Mouse (Mus musculus) neutrophil, adult 65 days (primary cell): ENCODE results near the gene Ceacam19. TPM values are rescaled to one million over a fixed set of nuclear protein-coding genes. Genes with fewer than 3 reads are reported as not detected.

Experiments
- total RNA-seq: library from RNA; stranded (reverse); gene quantifications from 2 replicates; pipeline ENCODE4 v1.2.4, GENCODE M21; 2023

Gene Ceacam19
- 0.23 TPM in 1 of 2 replicates, not detected in the other for total RNA-seq

GRCm38 (mm10) chr7:19887849-19888248 is at the start of gene Ceacam19:
TSS of gene Ceacam19 (minus strand) at chr7:19887965.

DNA sequence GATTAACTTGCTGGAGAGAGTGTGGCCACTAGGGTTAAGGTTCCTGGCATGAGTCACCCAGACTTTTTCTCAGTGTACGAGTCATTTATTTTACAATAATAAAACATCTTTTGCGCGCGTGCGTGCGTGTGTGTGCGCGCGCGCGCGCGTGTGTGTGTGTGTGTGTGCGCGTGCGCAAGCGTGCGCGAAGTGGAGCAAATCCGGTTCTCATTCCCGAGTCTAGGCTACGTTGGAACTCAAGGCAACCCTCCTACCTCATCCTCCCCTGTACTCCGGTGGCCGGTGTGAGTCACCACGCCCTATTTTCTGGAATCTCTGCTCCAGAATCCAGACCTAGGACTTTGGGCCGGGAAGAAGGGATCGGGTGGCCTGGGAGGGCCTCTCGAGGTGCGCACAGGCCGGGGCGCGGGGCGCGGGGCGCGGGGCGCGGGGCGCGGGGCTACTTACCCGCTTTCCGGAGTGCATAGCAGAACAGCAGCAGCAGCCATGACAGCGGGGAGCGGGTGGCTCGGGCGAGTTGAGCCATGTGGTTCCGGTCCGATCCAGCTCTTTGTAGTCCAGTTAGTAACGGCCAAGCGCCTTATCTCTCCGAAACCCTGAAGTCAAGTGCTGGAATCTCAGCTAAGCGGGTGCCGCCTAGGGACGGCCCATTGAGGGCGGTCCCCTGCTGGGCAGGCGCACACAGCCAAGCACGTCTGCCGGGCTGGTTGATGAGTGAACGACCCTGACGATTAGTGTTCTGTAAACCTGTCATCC is 32.9 kb upstream of the Ceacam19 start, which contains the start of gene Pvr:
Gene Pvr (minus strand): TSS at position 655 of the 756 bp plus-strand sequence.

DNA sequence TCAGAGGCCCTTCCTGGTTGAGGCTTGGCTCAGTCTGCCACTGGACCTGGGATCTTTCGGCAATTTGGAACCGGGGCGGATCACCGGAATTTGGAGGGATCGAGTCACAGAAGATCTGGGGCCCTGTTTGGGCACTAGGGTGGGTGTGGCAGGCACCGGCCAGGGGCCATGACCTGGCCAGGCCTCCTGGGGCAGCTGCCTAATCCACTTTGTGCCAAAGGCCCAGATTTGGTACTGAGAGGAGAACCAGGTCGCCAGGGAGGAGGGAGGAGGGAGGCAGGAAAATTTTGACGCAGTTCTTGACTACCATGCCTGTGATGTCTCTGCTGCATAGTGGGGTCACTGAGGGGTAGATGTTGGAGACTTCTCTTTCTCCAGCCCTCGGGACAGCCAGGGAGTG is 26.6 kb downstream of the Ceacam19 start, which contains the start of gene Ceacam16:
Gene Ceacam16 (minus strand): TSS at position 101 of the 400 bp plus-strand sequence.

DNA sequence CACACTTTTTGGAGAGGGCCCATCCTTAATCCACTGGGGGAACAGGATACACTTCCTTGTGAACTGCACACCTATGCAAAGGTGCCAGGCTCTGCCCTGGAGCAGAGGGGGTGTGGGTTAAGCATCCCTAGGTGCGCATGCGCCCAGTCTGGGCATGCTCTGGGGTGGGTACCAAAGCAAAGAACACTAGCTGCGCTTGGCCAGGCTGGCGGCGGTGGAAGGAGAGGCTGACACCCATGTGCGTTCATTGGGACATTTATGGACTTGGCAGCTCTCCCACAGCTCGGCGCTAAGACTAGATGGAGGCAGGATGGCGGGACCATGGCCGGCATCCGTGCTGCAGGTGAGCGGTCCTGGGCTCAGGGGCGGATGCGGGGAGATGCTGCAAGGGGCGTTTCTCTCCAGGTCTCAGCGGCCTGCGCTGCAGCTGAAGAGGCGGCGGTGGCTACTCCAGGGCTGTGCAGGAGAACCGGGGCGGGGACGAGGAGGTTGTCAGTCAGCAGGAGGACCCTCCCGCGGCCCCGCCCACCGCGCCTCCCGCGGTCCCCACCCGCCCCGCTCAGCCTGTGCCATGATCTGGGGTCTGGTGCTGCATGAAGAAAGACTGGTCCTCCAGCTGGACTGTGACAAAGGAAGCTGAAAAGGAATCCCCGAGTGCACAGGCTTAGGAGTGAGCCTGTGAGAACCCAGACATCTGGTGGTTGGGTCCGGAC is 35.8 kb downstream of the Ceacam19 start, which contains the start of gene Gm19345:
Gene Gm19345 (plus strand): TSS at position 146 of the 713 bp plus-strand sequence.

Other genes starting within 250 kb of the Ceacam19 start
- 48.4 and 60.5 TPM in 2 replicates for gene Clptm1, start 222.9 kb downstream of the Ceacam19 start, total RNA-seq
- gene Apoc2, start 210.0 kb downstream of the Ceacam19 start, total RNA-seq: 25.3 and 48.0 TPM in 2 replicates
- not detected in 2 replicates for gene Gm44805, start 206.5 kb downstream of the Ceacam19 start, total RNA-seq
- not detected in 2 replicates for gene Apoc4, start 206.5 kb downstream of the Ceacam19 start, total RNA-seq
- 2.2 TPM in 1 of 2 replicates, not detected in the other for gene Apoc1, start 195.3 kb downstream of the Ceacam19 start, total RNA-seq
- gene Apoe, start 188.8 kb downstream of the Ceacam19 start, total RNA-seq: 21.5 and 32.6 TPM in 2 replicates
- 20.8 and 22.1 TPM in 2 replicates for gene Tomm40, start 172.5 kb downstream of the Ceacam19 start, total RNA-seq
- 0.38 TPM in 1 of 2 replicates, not detected in the other for gene Nectin2, start 137.5 kb downstream of the Ceacam19 start, total RNA-seq
- not detected in 2 replicates for gene Bcam, start 116.9 kb downstream of the Ceacam19 start, total RNA-seq
- gene Cblc, start 91.2 kb downstream of the Ceacam19 start, total RNA-seq: 0.39 TPM in 1 of 2 replicates, not detected in the other
- 39.2 and 44.6 TPM in 2 replicates for gene Bcl3, start 65.2 kb downstream of the Ceacam19 start, total RNA-seq
- 0.47 TPM in 1 of 2 replicates, not detected in the other for gene Gm19345, start 36.0 kb downstream of the Ceacam19 start, total RNA-seq
- gene Ceacam16, start 26.7 kb downstream of the Ceacam19 start, total RNA-seq: 3.0 and 3.9 TPM in 2 replicates
- gene Pvr, start 33.2 kb upstream of the Ceacam19 start, total RNA-seq: 6.7 and 9.0 TPM in 2 replicates
- gene Igsf23, start 62.8 kb upstream of the Ceacam19 start, total RNA-seq: not detected in 2 replicates
- gene Ceacam20, start 77.4 kb upstream of the Ceacam19 start, total RNA-seq: not detected in 2 replicates
- gene Nlrp9b, start 103.5 kb upstream of the Ceacam19 start, total RNA-seq: not detected in 2 replicates
- gene Vmn1r91, start 211.7 kb upstream of the Ceacam19 start, total RNA-seq: not detected in 2 replicates
- not detected in 2 replicates for gene Gm16442, start 234.6 kb upstream of the Ceacam19 start, total RNA-seq